Mouse (Mus musculus): Measurements from ENCODE around the gene Gramd1b. TPM values are rescaled to one million over a fixed set of nuclear protein-coding genes. Genes with fewer than 3 reads are reported as not detected.

Gramd1b gene
- polyA plus RNA-seq, 1 experiment from 2014 or later: 6.5 TPM

GRCm38 (mm10) chr9:40559646-40560045 is 28.5 kb upstream of the Gramd1b start:
- H3K36me3 ChIP-seq (ENCODE audit: control insufficient read depth, insufficient read depth, low read length): no peaks in the 10 kb centered on the region
- 80% methylated on average over 7 of the region's 7 CpGs for WGBS
- no peaks in the 10 kb centered on the region for H3K27me3 ChIP-seq (ENCODE audit: control insufficient read depth, insufficient read depth, low read length)
- no peak overlapping the region for H3K9ac ChIP-seq (ENCODE audit: low read length)
- no peak overlapping the region for H3K4me3 ChIP-seq (ENCODE audit: control insufficient read depth in 1 of 2, insufficient read depth in 1 of 2, low read depth in 1 of 2, low read length in 2 of 2)
- no peak for ATAC-seq (ENCODE audit: insufficient number of reproducible peaks, insufficient read depth, low FRiP score, low read depth)
- H3K4me1 ChIP-seq (ENCODE audit: control insufficient read depth in 2 of 2, insufficient read depth in 2 of 2, low read length in 2 of 2): no peaks in the 10 kb centered on the region
- no peak overlapping the region for H3K27ac ChIP-seq (replicated peaks in 1 of 2; ENCODE audit: control insufficient read depth in 1 of 2, insufficient read depth in 1 of 2, low read depth in 2 of 2, low read length in 2 of 2)
- no peak overlapping the region for H3K4me2 ChIP-seq (ENCODE audit: low read length)
- H3K9me3 ChIP-seq (ENCODE audit: control insufficient read depth, low read length): no peaks in the 10 kb centered on the region

DNA sequence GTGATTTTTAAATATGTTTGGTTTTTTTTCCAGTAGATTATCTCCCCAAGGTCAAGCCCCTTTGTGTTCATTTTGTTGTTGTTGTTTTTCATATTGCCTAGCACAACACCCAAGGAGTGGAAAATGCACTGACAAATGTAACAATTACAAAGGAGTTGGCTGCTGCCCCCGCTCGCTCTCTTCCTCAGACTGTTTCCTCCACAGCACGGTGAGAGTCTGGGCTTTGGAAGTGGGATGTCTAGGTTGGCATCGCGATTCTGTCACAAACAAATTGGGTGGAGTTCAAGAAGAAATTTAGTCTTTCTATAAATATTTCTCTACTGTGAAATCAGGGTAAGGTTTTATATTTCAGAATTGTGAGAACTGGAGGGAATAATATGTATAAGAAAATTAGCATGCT is 26.6 kb upstream of the Gramd1b start:
- ATAC-seq (ENCODE audit: insufficient number of reproducible peaks, insufficient read depth, low FRiP score, low read depth): no peak
- WGBS: 81% methylated on average over 5 of the region's 5 CpGs
- H3K27me3 ChIP-seq (ENCODE audit: control insufficient read depth, insufficient read depth, low read length): no peaks in the 10 kb centered on the region
- H3K4me3 ChIP-seq (ENCODE audit: control insufficient read depth in 1 of 2, insufficient read depth in 1 of 2, low read depth in 1 of 2, low read length in 2 of 2): no peak overlapping the region
- no peak overlapping the region for H3K9ac ChIP-seq (ENCODE audit: low read length)
- no peak overlapping the region for H3K4me2 ChIP-seq (ENCODE audit: low read length)
- no peak overlapping the region for H3K27ac ChIP-seq (replicated peaks in 1 of 2; ENCODE audit: control insufficient read depth in 1 of 2, insufficient read depth in 1 of 2, low read depth in 2 of 2, low read length in 2 of 2)
- H3K4me1 ChIP-seq (ENCODE audit: control insufficient read depth in 2 of 2, insufficient read depth in 2 of 2, low read length in 2 of 2): no peaks in the 10 kb centered on the region
- H3K9me3 ChIP-seq (ENCODE audit: control insufficient read depth, low read length): no peaks in the 10 kb centered on the region
- H3K36me3 ChIP-seq (ENCODE audit: control insufficient read depth, insufficient read depth, low read length): no peaks in the 10 kb centered on the region

- Histone ChIP-seq H3K4me2 (ENCODE audit: low read length) (no peak overlapping the region), H3K27me3 (ENCODE audit: control insufficient read depth, insufficient read depth, low read length) (no peaks in the 10 kb centered on the region), H3K27ac (replicated peaks in 1 of 2; ENCODE audit: control insufficient read depth in 1 of 2, insufficient read depth in 1 of 2, low read depth in 2 of 2, low read length in 2 of 2) (no peak overlapping the region), H3K4me1 (ENCODE audit: control insufficient read depth in 2 of 2, insufficient read depth in 2 of 2, low read length in 2 of 2) (no peaks in the 10 kb centered on the region), H3K9ac (ENCODE audit: low read length) (no peak overlapping the region), H3K36me3 (ENCODE audit: control insufficient read depth, insufficient read depth, low read length) (no peaks in the 10 kb centered on the region), H3K9me3 (ENCODE audit: control insufficient read depth, low read length) (no peaks in the 10 kb centered on the region), H3K4me3 (ENCODE audit: control insufficient read depth in 1 of 2, insufficient read depth in 1 of 2, low read depth in 1 of 2, low read length in 2 of 2) (no peak overlapping the region)
- WGBS: 80% methylated on average over 4 of the region's 4 CpGs
- no peak for ATAC-seq (ENCODE audit: insufficient number of reproducible peaks, insufficient read depth, low FRiP score, low read depth)
Observed at GRCm38 (mm10) chr9:40556396-40556795, 25.2 kb upstream of the Gramd1b start.

DNA sequence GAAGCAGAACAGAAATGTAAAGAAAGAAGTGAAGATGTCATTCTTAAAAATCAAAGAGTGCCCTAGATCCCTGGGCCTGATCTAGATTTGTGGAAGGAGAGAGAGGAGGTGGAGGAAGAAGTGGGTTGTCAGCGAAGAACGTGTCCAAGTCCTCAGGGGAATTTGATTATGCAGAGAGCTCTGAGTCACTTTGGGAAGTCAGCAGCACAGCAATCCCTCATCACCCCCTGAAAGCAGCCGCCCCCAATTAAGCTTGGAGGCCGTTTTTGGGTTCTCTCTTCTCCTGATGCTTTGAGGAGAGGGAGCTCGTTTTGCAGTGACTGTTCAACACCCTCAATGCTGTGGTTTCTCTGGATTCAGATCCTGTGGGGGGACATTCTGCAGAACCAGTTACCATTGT is 24.1 kb upstream of the Gramd1b start:
- Histone ChIP-seq H3K27ac (replicated peaks in 1 of 2; ENCODE audit: control insufficient read depth in 1 of 2, insufficient read depth in 1 of 2, low read depth in 2 of 2, low read length in 2 of 2) (no peak overlapping the region), H3K9me3 (ENCODE audit: control insufficient read depth, low read length) (no peaks in the 10 kb centered on the region), H3K36me3 (ENCODE audit: control insufficient read depth, insufficient read depth, low read length) (no peaks in the 10 kb centered on the region), H3K4me1 (ENCODE audit: control insufficient read depth in 2 of 2, insufficient read depth in 2 of 2, low read length in 2 of 2) (no peaks in the 10 kb centered on the region), H3K27me3 (ENCODE audit: control insufficient read depth, insufficient read depth, low read length) (no peaks in the 10 kb centered on the region), H3K4me2 (ENCODE audit: low read length) (no peak overlapping the region), H3K9ac (ENCODE audit: low read length) (no peak overlapping the region), H3K4me3 (ENCODE audit: control insufficient read depth in 1 of 2, insufficient read depth in 1 of 2, low read depth in 1 of 2, low read length in 2 of 2) (no peak overlapping the region)
- no peak for ATAC-seq (ENCODE audit: insufficient number of reproducible peaks, insufficient read depth, low FRiP score, low read depth)
- 45% methylated on average over 5 of the region's 5 CpGs for WGBS

- 88% methylated on average over 5 of the region's 5 CpGs for WGBS
- H3K4me2 ChIP-seq (ENCODE audit: low read length): no peak overlapping the region
Observed at GRCm38 (mm10) chr9:40547876-40548275, 16.7 kb upstream of the Gramd1b start.

DNA sequence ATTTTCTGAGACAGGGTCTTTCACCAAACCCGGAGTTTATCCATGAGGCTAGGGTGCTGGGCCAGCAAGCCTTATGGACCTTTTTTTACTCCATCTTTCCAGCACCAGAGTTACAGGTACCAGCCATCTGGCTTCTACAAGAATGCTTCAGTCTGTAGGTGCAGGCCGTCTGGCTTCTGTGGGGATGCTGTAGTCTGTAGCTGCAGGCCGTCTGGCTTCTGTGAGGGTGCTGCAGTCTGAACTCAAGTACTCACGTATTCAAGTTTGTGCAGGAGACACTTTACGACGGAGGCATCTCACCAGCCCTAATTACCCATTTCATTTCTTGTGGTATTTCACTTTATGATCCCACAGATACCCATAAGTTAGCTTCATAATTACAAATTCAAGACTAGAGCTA is 14.0 kb upstream of the Gramd1b start:
- no peak for ATAC-seq (ENCODE audit: insufficient number of reproducible peaks, insufficient read depth, low FRiP score, low read depth)
- 80% methylated on average over 6 of the region's 6 CpGs for WGBS
- Histone ChIP-seq H3K4me2 (ENCODE audit: low read length) (no peak overlapping the region), H3K27me3 (ENCODE audit: control insufficient read depth, insufficient read depth, low read length) (no peaks in the 10 kb centered on the region), H3K4me3 (ENCODE audit: control insufficient read depth in 1 of 2, insufficient read depth in 1 of 2, low read depth in 1 of 2, low read length in 2 of 2) (no peak overlapping the region), H3K4me1 (ENCODE audit: control insufficient read depth in 2 of 2, insufficient read depth in 2 of 2, low read length in 2 of 2) (peaks cover 4% of the 10 kb centered on the region in 2 experiments; a peak in 2 of 4 replicates), H3K36me3 (ENCODE audit: control insufficient read depth, insufficient read depth, low read length) (no peaks in the 10 kb centered on the region), H3K9me3 (ENCODE audit: control insufficient read depth, low read length) (no peaks in the 10 kb centered on the region), H3K27ac (replicated peaks in 1 of 2; ENCODE audit: control insufficient read depth in 1 of 2, insufficient read depth in 1 of 2, low read depth in 2 of 2, low read length in 2 of 2) (no peak overlapping the region), H3K9ac (ENCODE audit: low read length) (no peak overlapping the region)

More at GRCm38 (mm10) chr9:40547876-40548275, 16.7 kb upstream of the Gramd1b start:
- Histone ChIP-seq H3K36me3 (ENCODE audit: control insufficient read depth, insufficient read depth, low read length) (no peaks in the 10 kb centered on the region), H3K27me3 (ENCODE audit: control insufficient read depth, insufficient read depth, low read length) (no peaks in the 10 kb centered on the region), H3K27ac (replicated peaks in 1 of 2; ENCODE audit: control insufficient read depth in 1 of 2, insufficient read depth in 1 of 2, low read depth in 2 of 2, low read length in 2 of 2) (no peak overlapping the region), H3K9ac (ENCODE audit: low read length) (no peak overlapping the region), H3K4me3 (ENCODE audit: control insufficient read depth in 1 of 2, insufficient read depth in 1 of 2, low read depth in 1 of 2, low read length in 2 of 2) (no peak overlapping the region), H3K4me1 (ENCODE audit: control insufficient read depth in 2 of 2, insufficient read depth in 2 of 2, low read length in 2 of 2) (peaks cover 4% of the 10 kb centered on the region in 2 experiments; a peak in 2 of 4 replicates), H3K9me3 (ENCODE audit: control insufficient read depth, low read length) (no peaks in the 10 kb centered on the region)
- ATAC-seq (ENCODE audit: insufficient number of reproducible peaks, insufficient read depth, low FRiP score, low read depth): no peak

- Histone ChIP-seq H3K9ac (ENCODE audit: low read length) (no peak overlapping the region), H3K36me3 (ENCODE audit: control insufficient read depth, insufficient read depth, low read length) (no peaks in the 10 kb centered on the region), H3K4me1 (ENCODE audit: control insufficient read depth in 2 of 2, insufficient read depth in 2 of 2, low read length in 2 of 2) (peaks cover 8 to 10% of the 10 kb centered on the region in 2 experiments; a peak in 3 of 4 replicates), H3K4me3 (ENCODE audit: control insufficient read depth in 1 of 2, insufficient read depth in 1 of 2, low read depth in 1 of 2, low read length in 2 of 2) (no peak overlapping the region), H3K4me2 (ENCODE audit: low read length) (no peak overlapping the region), H3K27me3 (ENCODE audit: control insufficient read depth, insufficient read depth, low read length) (no peaks in the 10 kb centered on the region), H3K27ac (replicated peaks in 1 of 2; ENCODE audit: control insufficient read depth in 1 of 2, insufficient read depth in 1 of 2, low read depth in 2 of 2, low read length in 2 of 2) (no peak overlapping the region), H3K9me3 (ENCODE audit: control insufficient read depth, low read length) (no peaks in the 10 kb centered on the region)
- no peak for ATAC-seq (ENCODE audit: insufficient number of reproducible peaks, insufficient read depth, low FRiP score, low read depth)
- 79% methylated on average over 8 of the region's 8 CpGs for WGBS
Observed at GRCm38 (mm10) chr9:40539588-40540140, 8.5 kb upstream of the Gramd1b start.

- Histone ChIP-seq H3K9ac (ENCODE audit: low read length) (no peak overlapping the region), H3K27ac (replicated peaks in 1 of 2; ENCODE audit: control insufficient read depth in 1 of 2, insufficient read depth in 1 of 2, low read depth in 2 of 2, low read length in 2 of 2) (no peak overlapping the region), H3K36me3 (ENCODE audit: control insufficient read depth, insufficient read depth, low read length) (no peaks in the 10 kb centered on the region), H3K4me1 (ENCODE audit: control insufficient read depth in 2 of 2, insufficient read depth in 2 of 2, low read length in 2 of 2) (peaks cover 8 to 10% of the 10 kb centered on the region in 2 experiments; a peak in 3 of 4 replicates), H3K4me2 (ENCODE audit: low read length) (no peak overlapping the region), H3K27me3 (ENCODE audit: control insufficient read depth, insufficient read depth, low read length) (no peaks in the 10 kb centered on the region), H3K9me3 (ENCODE audit: control insufficient read depth, low read length) (no peaks in the 10 kb centered on the region), H3K4me3 (ENCODE audit: control insufficient read depth in 1 of 2, insufficient read depth in 1 of 2, low read depth in 1 of 2, low read length in 2 of 2) (no peak overlapping the region)
- WGBS: 26% methylated on average over 2 of the region's 2 CpGs
- ATAC-seq (ENCODE audit: insufficient number of reproducible peaks, insufficient read depth, low FRiP score, low read depth): no peak
Observed at GRCm38 (mm10) chr9:40537708-40538105, 6.5 kb upstream of the Gramd1b start.

Measured in heart, embryonic 14.5 days (tissue).